Mouse (Mus musculus) mouse embryonic stem cell (cell line): Measurements from ENCODE around the gene Exoc6b.

Experiments used
- in situ Hi-C, 2 experiments: fragments of 300-500 bp; cut with MboI; formaldehyde crosslinking; loops; 1 replicate in 1 of 2; 3 replicates in 1 of 2; pipeline ENCODE4 v1.14.3; 2019 to 2020; ENCODE audit warnings: low sequenced_read_pairs in 2 of 2, low pct_unique_long_range_greater_than_20kb in 1 of 2, mixed read lengths in 1 of 2; ENCODE audit not compliant: unreplicated experiment in 1 of 2

Gene Exoc6b

DNA sequence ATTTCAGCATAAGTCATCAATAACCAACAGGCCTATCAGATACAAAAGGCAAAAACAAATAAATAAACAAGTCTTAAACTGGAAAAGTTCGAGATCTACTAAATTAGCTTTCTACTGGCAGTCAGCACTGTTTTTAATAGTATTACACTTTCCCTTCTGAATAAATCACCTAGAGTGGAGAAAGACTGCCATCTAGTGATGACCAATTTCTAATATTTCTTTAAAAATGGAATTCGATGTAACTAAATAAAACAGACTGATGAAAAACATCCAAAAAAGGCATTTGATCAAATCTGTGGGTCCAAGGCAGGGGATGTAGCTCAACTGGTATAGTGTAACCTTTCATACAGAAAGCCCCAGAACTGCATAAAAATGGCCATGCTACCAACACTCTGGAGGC, 52.3 kb downstream of the Exoc6b start:
- in situ Hi-C loops: no loop called here

GRCm38 (mm10) chr6:85013906-85014305, 55.4 kb downstream of the Exoc6b start:
- in situ Hi-C loops: no loop called here

- in situ Hi-C loops: no loop called here
Measured at GRCm38 (mm10) chr6:85010397-85010796, 58.9 kb downstream of the Exoc6b start.

DNA sequence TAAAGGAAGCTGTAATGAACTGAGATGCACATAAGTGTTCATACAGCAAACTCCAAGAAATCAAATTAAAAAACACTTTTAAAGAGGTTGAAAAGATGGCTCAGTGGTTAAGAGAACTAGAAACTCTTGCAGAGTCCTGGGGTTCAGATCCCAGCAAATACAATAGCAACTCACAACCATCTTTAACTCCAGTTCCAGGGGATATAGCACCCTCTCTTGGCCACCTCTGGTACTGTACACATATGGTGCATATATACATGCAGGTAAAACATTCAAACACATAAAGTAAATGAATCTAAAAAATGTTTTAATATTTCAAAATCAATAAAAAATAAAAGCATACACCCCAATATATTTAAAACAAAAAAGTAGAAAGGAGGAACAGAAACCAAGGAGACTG, 73.9 kb downstream of the Exoc6b start:
- in situ Hi-C loops: no loop called here

DNA sequence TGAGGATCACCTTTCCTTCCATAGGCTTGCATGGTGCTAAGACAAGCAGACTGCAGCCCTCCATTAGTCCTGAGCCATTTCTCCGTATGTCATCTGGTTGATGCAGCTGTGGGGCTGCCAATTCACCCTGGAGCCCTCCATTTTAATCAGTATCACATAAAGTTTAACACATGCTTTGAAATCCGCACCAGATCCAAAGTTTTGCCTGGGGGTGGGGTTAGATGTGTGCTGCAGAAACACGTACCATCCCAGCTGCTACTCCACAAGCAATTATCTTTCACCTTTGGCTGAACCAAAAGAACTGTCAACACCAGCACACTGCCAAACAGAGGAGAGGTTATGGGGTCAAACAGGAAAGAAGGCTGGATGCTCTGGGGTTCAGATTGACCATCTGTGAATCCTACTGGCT, 92.7 kb downstream of the Exoc6b start:
- in situ Hi-C loops: no loop called here

DNA sequence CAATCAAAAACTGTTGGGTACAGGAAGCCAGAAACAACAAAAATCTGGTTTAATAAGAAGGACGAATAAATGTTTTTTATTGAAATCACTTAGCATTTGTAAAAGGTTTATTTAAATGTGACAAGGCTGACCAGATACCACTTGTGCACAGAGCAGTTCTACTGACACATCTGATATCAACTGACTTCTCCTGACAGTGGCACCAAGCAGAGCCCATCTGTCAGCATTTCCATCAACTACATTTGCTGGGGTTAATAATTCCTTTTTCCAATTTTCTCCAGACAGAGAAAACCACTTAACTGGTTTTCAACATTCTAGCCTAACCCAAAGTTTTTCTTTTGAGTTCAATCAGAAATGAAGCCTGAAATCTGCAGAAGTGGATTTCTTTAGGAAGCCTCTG, 100.8 kb downstream of the Exoc6b start:
- in situ Hi-C loops: no loop called here

DNA sequence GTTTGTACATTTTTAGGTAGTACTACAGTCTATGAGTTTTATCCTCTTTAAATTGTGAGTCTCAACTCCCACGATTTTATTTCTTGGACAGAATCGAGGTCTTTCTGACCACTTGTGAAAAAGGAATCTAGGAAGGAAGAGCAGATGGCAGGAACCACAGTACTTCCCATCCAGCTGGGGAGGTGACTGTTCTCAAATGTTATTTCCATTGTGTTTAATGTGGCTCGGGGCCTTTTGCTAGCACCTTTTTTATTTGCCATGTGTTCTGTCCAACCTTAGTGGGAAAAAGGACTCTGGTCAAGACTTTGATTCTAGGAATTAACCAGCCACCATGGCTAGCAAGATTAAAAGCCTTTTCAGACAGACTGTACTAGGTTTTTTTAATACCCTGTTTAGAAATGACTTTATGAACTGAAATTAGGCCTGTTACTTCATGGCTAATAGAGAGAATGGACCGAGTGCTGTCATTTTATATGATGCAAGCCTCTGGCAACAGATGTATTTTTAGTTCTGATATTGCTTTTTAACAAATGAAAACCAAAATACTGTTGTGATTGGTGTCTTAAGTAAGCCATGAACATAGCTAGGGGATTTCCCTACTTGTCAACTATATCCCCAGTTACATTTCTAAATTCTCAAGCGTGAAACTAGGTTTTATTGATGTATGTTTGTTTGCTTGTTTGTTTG, 104.4 kb downstream of the Exoc6b start:
- in situ Hi-C loops: no loop called here

- in situ Hi-C loops: no loop called here
Measured at GRCm38 (mm10) chr6:84963044-84963443, 106.3 kb downstream of the Exoc6b start.

- in situ Hi-C loops: no loop called here
Measured at GRCm38 (mm10) chr6:84961763-84962162, 107.5 kb downstream of the Exoc6b start.

DNA sequence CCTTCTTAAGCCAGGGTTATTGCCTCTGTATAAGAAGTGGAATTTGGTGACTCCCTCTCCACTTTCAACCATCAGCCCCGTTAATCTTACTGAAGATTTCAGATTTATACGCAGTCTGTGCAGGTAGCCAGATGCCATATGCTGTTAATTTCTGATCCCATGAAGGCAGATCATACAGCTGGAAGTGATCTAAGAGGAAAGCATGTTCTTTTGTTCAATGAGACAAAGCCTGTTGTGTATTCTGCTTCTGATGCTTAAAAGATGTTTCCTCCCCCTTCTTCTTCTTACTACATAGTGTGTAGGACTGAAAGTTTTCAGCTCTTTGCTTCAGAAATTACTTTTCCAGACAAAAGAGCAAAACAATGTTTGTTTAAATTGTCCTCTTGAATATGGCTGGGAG, 109.8 kb downstream of the Exoc6b start:
- in situ Hi-C loops: no loop called here

GRCm38 (mm10) chr6:84951621-84952020, 117.7 kb downstream of the Exoc6b start:
- in situ Hi-C loops: no loop called here

DNA sequence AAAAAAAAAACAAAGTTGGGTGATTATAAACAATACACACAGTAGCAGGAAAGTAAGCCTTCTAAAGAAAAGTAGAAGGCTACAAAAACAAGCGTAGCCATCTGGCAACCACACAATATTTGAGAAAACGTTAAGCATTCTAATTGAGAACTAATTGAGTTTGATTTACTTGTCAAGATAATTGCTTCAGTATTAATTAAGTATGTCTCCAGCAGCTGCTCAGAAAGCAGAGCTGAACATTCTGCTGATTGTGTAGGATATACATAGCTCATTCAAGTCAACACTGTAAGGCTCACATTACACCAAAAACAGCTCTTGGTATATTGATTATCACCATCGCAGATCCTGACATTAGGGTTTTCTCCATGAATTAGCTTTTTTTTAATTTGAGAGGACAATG, 122.7 kb downstream of the Exoc6b start:
- in situ Hi-C loops: no loop called here

DNA sequence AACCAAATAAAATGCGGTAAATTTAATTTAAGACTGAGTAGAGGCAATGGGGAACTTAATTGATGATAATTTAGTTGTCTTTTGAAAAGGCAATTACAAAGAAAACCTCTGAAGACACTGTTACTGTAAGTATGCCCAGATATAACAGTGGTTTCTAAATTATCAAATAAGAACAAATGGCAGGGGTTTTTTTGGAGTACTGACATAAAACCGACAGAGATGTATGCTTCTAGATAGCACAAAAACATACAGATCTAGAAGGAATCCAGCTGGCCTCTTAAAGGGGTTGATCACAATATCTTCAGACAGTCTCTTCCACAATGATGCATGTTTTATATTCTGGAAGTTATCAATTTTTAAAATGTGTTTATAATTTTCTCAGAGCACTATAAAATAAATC, 123.2 kb downstream of the Exoc6b start:
- in situ Hi-C loops: no loop called here

- in situ Hi-C loops: no loop called here
Measured at GRCm38 (mm10) chr6:84932953-84933921, 136.1 kb downstream of the Exoc6b start.

GRCm38 (mm10) chr6:84931051-84931450, 138.3 kb downstream of the Exoc6b start:
- in situ Hi-C loops: no loop called here

- in situ Hi-C loops: no loop called here
Measured at GRCm38 (mm10) chr6:84926066-84926465, 143.2 kb downstream of the Exoc6b start.

DNA sequence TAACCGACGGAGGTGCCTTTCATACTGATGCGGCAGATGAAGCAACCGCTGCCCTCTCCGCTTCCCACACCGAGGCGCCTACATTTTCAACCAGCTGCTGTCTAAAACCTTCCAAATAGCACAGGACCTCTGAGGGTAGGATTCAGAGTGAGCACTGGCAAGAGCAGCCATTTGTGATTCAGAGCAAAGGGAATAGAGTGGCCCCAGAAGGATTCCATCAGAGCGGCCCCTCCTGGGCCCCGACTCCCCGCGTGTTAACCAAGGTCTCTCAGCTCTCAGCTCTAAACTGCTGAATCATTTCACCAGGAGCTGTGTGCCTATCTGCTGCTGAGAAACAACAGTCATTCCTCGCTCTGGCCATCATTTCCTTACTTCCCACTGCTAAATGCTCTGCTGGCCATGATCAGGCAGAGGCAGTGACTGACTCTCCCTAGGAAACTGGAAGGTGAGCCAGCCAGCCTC, 145.5 kb downstream of the Exoc6b start:
- in situ Hi-C loops: loop anchor here in 1 of 2 experiments (25.0 kb wide), 1 partner anchor 189 kb away; no protein-coding TSS in a partner anchor

- in situ Hi-C loops: loop anchor here (10.0 to 25.0 kb wide), 2 partner anchors 196 to 199 kb away; no protein-coding TSS in a partner anchor
Measured at GRCm38 (mm10) chr6:84916291-84916690, 153.0 kb downstream of the Exoc6b start.

DNA sequence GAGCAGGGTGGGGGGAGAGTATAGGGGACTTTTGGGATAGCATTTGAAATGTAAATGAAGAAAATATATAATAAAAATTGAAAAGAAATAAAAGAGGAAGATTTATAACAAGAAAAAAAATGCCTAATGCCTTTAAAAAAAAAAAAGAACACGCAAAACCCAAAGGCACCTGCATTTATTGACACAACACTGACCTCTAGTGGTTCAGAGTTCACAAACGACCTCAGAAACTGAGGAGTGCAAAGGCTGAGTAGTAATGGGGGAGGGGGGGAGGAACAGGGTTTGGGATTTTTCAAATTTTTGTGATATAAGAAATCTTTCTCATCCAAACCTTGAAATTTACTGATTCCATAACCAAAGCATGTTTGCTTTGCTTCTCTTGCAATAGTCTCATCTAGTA, 156.9 kb downstream of the Exoc6b start:
- in situ Hi-C loops: loop anchor here (10.0 to 25.0 kb wide), 2 partner anchors 200 to 202 kb away; no protein-coding TSS in a partner anchor
